Mouse (Mus musculus): Measurements from ENCODE around the gene Col4a2. TPM values are rescaled to one million over a fixed set of nuclear protein-coding genes. Genes with fewer than 3 reads are reported as not detected.

The Col4a2 gene
- polyA plus RNA-seq, 2 experiments from 2014 or later, result not detected

DNA sequence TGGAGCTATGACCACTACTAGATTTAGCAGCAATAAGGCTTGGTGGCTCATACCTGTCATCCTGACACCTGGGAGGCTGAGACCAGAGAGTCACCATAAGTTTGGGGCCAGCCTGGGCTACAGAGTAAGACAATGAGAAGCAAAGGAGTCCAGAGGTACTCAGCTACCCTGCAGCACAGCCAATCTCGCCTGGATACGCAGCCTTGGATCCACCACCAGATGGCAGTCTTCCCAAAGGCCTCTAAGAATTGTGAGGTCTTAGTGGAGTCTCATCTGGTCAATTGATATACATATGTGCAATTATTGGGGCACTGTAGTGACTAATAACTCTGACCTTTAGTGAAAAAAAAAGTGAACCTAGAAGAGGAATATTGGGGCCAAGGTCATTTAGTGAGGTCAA is 107.0 kb downstream of the Col4a2 start:
- ATAC-seq, result peak; percentile 49

DNA sequence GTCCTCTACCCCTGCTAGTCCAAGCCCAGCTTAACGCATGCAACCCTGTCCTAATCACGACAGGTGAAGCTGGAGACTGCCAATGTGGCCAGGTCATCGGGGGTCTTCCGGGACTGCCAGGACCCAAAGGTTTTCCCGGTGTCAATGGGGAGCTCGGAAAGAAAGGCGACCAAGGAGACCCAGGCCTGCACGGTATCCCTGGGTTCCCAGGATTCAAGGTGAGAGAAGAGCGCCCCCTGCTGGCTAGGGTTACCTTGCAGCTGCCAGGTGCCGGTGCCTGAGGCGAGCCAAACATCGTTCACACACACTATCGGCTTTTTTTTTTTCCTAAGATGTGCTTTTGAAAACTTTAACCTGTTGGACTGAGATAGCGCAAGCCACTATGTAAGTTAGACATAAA is 108.5 kb downstream of the Col4a2 start:
- no peak for ATAC-seq

DNA sequence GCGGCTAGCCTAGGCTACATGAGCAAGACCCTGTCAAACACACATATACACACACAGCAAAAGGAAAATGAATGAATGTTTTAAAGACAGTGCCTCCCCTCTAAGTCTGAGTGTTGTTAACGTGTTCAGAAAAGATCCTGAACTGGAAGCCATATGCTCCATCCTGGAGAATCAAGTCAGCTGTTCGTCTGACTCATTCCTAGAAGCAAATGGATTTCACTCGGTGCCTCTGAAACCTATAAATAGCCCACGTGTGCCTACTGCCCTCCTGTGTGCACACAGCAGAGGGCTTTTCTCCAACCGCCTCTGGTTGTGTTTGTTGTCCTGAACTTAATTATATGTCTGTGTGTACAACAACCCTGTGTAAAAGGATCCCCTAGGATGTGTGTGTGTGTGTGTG is 109.4 kb downstream of the Col4a2 start:
- ATAC-seq, result no peak

DNA sequence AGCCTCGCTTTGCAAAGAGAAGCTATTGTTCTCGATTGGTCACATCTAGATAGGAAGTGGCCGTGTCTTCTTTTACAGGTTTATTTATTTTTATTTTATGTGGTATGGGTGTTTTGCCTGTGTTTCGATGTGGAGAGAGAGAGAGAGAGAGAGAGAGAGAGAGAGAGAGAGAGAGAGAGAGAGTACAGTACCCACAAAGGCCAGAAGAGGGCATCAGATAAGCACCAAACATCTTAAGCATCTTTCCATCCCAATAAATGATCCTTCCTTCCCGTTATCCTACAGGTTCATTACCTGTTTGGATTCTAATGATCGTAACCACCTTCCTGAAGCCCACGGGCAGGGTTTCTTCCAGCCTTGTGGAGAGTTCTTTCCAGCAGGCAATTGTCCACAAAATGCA is 110.5 kb downstream of the Col4a2 start:
- no peak for ATAC-seq

DNA sequence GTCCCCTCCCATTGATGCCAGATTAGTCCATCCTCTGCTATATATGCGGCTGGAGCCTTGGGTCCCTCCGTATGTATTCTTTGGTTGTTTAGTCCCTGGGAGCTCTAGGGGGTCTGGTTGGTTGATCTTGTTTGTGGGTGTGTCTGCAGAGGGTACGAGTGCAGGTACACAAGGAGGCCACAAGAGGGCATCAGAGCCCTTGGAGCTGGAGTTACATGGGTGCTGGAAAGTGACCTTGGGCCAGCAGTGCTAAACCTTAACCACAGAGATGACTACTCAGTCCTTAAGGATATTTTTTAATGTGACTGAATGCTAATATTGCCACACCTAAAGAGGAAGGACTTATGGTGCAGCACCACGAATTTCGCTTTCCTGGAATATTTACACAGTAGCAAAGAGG is 118.1 kb downstream of the Col4a2 start:
- ATAC-seq, result no peak

DNA sequence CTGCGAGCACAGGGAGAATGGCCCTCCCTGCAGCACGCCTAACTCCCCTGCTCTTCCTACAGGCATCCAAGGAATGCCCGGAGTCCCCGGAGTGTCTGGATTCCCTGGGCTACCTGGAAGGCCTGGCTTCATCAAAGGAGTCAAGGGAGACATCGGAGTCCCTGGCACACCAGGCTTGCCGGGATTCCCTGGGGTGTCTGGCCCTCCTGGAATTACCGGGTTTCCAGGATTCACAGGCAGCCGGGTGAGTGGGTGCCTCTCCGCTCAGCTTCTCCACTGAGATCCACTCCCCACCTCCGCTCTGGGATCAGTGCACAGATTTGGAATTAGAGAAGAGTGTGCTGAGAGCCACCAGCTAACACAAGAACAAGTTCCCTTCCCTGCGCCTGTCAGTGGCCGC is 125.3 kb downstream of the Col4a2 start:
- ATAC-seq, result no peak

DNA sequence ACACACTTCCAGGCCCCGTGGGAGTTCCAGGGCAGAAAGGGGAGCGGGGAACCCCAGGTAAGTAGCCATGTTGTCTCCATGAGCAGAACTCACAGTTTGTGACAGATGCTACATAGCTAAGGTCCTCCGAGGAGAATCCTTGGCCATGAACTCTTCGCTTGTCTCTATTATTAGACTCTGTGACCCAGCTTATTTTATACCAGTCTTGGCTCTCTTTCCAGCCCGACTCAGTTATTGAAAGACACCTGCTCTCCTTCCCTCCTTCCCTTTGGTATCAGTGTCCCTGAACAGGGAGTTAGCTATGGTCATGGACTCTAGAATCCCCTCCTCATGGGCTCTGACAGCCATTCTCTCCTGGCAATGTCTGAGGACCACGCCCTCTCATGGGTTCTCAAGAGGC is 128.7 kb downstream of the Col4a2 start:
- no peak for ATAC-seq

DNA sequence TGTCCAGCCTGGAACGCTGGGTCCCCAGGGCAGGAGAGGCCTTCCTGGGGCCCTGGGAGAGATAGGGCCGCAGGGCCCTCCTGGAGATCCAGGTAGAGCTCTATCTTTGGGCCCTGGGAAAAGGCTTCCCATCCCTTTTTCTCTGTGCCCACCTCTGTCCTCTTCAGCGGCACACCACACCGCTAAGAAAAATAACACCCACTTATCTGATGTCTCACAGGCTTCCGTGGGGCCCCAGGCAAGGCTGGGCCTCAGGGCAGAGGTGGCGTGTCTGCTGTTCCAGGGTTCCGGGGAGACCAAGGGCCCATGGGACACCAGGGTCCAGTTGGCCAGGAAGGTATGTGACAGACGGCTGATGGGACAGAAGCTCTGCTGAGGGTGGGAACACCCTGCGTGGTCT is 131.0 kb downstream of the Col4a2 start:
- ATAC-seq, result no peak

DNA sequence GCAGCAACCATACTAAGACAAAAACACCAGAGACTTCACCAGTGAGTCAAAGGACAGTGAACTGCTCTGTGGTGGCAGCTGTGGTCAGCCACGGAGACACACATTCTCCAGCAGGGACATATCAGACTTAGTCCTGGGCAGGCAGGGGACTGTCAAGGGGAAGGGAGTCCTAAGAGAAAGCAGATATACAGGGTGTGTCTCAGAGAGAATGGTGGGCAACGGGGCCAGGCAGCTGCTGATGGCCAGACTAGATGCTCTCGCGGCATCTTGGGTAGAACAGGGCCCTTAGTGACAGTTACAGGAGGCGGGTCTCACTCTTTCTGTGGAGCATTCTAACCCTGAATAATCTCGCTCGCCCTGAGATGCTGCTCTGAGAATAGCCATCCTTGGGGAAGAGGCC is 131.6 kb downstream of the Col4a2 start:
- no peak for ATAC-seq

DNA sequence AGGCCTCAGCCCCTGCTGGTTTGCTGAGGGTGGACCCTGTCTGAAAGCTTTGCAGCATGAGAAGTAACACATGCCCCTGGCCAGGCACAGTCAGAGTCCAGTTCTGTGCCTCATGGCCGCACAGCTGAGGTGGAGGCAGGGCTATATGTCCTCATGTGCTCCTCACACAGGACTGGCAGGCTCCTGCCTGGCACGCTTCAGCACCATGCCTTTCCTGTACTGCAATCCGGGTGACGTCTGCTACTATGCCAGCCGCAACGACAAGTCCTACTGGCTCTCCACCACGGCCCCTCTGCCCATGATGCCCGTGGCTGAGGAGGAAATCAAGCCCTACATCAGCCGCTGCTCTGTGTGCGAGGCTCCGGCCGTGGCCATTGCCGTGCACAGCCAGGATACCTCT is 133.2 kb downstream of the Col4a2 start:
- ATAC-seq, result no peak

DNA sequence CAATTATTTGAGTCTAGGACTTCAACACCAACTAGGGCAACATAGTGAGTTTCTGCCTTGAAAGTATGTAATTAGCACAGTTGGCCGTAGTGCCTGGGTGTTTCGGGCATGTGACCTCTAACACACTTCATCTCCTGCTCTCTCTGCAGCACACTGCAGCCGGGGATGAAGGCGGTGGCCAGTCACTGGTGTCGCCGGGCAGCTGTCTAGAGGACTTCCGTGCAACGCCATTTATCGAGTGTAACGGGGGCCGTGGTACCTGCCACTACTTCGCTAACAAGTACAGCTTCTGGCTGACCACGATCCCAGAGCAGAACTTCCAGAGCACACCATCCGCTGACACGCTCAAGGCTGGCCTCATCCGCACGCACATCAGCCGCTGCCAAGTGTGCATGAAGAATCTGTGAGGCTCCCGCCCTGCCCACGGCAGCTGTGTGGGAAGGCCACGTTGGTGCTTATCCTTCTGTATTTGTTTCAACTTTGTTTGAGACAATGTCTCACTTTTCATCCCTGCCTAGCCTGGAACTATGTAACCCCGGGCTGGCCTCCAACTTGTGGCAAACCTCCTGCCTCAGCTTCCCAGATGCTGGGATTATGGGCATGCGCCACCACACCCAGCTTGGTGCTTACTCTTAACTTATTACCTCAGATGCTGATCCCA is 135.4 kb downstream of the Col4a2 start:
- no peak for ATAC-seq

DNA sequence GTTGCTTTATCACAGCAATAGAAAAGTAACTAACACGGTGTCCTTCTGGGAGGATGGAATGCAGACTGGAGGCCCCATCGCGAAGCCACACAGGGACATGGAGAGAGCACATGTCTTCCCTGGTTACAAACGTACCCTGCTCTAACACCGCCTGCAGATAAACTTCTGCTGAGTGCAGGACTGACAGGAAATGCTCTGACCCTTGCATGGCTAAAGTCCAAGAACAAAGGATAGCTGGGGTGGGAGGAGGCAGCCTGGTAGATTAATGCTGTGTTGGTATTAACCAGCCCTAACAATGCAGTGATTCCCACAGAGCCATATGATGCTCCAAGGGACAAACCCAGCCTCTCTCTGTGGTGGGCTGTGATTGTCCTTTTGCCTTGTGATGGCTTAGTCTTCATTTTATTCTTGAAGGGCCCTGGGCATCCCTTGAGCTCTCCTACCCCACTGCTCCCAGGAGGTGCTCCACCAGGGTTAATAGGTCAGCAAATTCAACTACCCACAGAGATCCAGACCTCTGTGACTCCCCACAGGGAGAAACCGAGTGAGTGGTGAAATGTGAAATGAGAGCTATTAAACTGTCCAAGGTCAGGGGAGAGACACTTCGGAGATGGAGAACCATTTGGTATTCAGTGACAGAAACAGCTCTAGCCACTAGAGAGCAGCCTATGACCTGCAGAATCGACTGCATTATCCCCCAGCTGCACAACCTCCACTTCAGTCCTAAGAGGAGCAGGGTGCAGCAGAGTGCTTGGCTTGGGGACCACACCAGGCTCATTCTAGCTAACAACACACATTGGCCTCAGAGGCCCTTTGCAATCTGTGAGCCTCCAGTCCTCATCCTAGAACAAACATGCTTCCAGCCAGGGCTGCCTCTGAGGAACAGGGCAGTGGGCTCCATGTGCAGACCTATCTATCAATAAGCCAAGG is 137.8 kb downstream of the Col4a2 start:
- no peak for ATAC-seq

DNA sequence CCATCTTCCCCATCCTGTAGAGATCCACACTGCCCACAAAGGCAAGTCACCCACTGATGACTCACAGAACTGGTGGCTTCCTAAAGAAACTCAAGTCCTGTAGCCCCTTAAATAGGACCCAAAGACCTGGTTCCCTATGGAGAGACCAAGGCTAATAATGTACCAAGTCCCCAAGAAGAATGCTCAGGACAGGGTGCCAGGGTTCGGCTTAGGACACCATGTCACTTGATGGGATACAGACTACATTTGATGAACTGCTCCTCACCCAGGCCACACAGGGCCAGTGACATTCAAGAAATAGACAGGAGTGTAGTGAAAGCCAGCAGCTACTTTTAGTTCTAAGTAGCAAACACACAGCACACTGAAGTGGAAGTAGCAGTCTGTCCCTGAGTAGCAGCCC is 139.5 kb downstream of the Col4a2 start:
- no peak for ATAC-seq

DNA sequence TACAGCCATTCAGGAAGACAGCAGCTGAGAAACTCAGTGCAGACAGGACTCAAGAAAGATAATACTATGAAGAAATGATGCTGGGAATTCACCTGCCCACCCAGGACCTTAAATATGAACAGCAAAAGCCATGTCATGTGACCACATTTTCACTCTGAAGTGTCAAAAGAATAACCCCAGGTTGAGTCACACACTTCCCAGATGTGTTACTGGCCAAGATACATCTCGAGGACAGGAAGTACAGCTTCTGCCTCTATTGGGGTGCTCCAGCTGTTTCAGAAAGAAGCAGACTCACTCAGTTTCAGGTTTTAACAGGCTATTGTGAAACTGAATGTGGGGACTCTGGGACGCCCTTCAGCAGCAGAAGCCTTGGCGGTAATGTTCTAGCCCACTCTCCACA is 140.0 kb downstream of the Col4a2 start:
- ATAC-seq, result peak; percentile 83

DNA sequence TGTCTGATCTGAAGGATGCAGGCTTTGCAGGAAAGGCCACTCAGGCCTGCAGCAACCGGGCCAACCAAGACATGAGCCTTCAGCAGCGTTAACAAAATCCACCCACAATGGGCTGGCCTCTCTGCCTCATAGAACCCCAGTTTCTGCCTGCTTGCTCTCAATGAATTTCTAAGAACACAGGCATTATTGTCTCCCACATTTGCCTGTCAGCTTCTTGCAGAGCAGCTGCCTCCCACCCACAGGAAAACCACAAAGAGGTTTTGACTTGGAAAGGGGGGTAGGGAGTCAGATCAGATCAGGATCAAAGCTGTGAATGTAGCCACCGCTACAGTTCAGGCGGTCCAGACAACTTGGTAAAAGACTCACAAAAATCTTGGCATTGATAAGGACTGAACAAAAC is 140.4 kb downstream of the Col4a2 start:
- ATAC-seq, result no peak

DNA sequence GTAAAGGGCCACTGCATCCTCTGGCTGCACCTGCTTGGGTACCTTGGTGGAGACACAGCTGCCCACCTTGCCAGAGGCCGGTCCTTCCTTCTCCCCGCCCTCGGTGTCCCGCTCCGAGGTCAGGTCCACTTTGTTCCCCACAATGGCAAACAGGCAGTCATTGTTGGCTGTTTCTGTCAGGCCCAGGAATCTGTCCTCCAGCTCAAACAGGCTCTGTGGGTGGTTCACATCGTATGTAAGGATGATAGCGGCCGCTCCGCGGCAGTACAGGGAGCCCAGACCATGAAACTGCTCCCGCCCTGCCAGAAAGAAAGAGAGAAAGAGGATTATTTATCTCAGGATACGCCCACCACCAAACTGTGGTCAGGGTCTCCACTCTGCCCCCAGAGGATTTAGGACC is 141.6 kb downstream of the Col4a2 start:
- ATAC-seq, result no peak

DNA sequence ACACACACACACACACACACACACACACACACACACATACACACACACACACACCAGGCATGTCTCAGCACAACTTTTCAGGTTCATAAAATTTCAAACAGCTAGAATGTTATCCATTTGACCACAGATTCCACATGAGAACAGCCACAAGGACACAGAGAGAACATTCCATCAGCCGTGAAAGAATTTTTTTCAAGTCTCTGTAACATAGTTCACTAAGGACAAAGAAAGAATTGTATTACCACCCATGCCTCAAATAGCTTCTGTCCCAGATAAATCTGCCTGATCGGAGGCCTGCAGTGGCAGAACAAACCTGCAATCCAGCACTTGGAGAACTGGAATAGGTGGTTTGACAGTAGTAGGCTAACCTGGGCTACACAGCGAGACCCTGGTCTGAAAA is 144.7 kb downstream of the Col4a2 start:
- ATAC-seq, result no peak

DNA sequence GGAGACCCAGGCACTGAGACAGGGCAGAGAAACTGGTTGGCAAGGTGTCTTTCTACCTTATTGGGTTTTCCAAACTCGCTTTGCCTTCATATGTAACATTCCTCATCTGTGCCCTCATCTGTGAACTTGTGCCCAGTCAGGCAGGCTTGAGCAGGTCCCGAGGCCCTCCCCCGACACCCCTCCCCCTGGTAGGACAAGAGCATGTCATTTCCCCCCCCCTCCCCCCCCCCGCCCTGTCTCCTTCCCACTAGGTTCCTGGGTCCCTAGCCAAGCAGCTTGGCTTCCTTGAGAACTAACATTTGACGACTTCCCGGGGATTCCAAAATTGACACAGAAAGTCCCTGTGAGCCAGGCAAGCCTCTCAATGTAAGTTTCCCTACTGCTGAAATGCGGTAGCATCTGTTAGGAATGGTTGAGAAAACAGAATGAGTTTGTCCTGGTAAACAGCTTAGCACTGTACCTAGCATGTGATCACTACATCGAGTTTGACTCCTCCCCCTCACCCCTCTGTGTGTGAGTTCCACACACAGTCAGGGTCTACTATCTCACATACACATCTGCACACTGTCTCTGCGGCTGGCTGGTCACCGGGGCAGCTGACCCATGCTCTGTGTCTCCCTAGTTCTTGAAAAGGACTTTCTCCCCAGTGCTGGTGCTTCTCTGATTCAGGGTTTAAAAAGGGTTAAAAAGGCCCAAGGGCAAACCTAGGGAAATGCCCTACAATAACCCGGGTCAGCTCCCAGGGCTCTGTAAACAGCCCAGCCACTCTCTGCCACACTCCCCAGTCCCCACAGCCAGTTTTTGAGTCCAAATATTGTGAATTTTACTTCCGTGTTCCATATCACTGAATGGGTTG is 145.6 kb downstream of the Col4a2 start:
- no peak for ATAC-seq

DNA sequence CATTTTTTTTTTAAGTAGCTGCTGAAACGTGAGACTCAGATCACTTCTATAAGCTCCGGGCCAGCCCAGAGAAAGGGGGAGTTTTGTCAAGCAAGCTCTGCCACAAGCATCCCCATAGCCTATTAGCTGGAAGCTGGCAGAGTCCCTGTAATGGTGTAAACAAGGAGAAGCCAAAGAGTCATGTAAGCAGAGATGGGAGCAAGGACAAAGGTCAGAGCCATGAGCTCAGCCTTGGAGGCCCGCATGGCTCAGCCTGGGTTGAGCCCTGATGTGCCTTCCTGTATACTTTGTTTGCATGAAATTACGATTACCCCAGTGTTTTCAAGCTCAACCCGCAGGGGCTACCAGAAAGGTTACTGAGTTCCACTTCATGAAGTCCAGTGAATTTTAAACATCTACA is 146.4 kb downstream of the Col4a2 start:
- no peak for ATAC-seq

DNA sequence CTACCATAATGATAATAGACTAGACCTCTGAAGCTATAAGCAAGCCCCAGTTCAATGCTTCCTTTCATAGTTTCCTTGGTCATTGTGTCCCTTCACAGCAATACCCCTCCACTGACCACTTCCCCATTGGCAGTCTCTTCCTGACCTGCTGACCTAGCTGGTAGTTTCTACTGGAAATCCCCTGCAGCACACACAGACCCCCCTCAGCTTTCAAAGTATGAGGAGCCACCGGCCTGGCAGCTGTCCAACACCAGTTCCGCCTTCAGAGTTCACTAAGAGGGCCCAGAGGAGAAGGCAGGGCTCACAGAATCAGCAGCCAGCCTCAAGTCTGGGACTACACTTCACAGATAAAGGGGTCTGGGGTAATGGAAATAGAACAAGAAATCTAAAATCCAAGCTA is 148.3 kb downstream of the Col4a2 start:
- no peak for ATAC-seq

DNA sequence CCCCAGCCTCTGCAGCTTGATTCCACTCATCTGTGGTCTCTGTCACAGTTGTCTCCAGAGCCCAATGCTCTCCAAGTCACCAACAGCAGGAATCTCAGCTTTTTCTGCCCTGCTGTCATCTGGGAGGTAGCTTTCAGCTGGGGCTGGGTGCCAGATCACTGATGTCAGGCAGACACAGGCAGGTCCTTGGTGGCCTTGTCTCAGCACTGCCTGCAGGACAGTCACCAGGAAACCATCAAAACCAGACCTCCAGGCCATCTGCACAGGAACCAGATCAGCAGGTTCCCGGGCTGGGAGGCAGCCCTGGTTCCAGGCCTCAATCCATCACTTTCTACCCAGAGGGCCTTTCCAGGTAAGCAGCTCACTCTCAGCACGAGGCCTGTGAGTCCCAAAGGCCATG is 149.2 kb downstream of the Col4a2 start:
- no peak for ATAC-seq

DNA sequence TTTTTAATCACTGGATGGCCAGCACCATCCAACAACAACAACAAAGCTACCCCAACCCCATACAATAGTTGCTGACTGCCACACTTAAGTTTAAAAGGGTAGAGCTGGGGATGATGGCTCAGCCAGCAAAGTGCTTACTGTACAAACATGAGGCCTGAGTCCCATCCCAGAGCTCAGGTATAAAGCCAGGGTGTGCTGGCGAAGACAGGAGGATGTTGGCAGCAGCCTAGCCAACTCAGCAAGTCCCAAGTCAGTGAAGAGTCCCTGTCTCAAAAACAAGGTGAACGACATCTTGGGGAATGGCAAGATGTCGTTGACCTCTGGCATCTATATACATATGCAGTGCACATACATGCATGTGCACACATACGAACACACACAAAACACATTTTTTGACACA is 150.0 kb downstream of the Col4a2 start:
- no peak for ATAC-seq

DNA sequence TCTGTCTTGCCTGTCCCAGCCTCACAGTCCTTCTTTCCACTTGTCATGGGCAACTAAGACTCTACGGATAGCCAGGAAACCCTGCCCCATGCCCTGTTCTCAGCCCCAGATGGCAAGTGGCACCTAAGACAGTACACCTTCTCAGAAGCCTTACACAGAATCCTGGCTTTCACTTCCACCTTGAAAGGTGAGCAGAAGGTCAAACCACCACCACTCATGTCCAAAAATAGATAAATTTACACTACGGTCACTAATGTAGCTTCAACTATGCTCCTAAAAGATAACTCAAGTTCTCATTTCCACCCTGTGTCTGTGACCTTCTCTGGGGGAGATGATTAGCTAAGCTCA is 150.9 kb downstream of the Col4a2 start:
- ATAC-seq, result no peak

Measured in CD4-positive, CD25-positive, alpha-beta regulatory T cell, adult 4 months (primary cell).